Mouse (Mus musculus) lung, postnatal 36 days (tissue): ENCODE data around the gene Ubp1.

Source experiments
- DNase-seq: peaks from one replicate; pipeline ENCODE4 v3.0.0; 2022; ENCODE audit warnings: mixed read lengths

Ubp1 gene

GRCm38 (mm10) chr9:113930534-113931374, at the start of gene Ubp1:
TSS of gene Ubp1 (plus strand) at chr9:113930934.
- DNase-seq: peak; percentile 98

GRCm38 (mm10) chr9:113894903-113895302, 35.8 kb upstream of the Ubp1 start:
- DNase-seq: no peak

- peak; percentile 7 for DNase-seq
Measured at GRCm38 (mm10) chr9:113903136-113903535, 27.6 kb upstream of the Ubp1 start.

- peak; percentile 8 for DNase-seq
Measured at GRCm38 (mm10) chr9:113904315-113904714, 26.4 kb upstream of the Ubp1 start.

- no peak for DNase-seq
Measured at GRCm38 (mm10) chr9:113915789-113916188, 14.9 kb upstream of the Ubp1 start.

GRCm38 (mm10) chr9:113922677-113923076, 8.1 kb upstream of the Ubp1 start:
- no peak for DNase-seq

- DNase-seq: no peak
Measured at GRCm38 (mm10) chr9:113924883-113925282, 5.9 kb upstream of the Ubp1 start.

- peak; percentile 62 for DNase-seq
Measured at GRCm38 (mm10) chr9:113928591-113928990, 2.1 kb upstream of the Ubp1 start.

- DNase-seq: no peak
Measured at GRCm38 (mm10) chr9:113929676-113930075, 1.1 kb upstream of the Ubp1 start.

GRCm38 (mm10) chr9:113931375-113932099, 803 bp downstream of the Ubp1 start:
- peak; percentile 15 for DNase-seq

GRCm38 (mm10) chr9:113932100-113932470, 1.4 kb downstream of the Ubp1 start:
- DNase-seq: peak; percentile 38

GRCm38 (mm10) chr9:113932501-113932900, 1.8 kb downstream of the Ubp1 start:
- no peak for DNase-seq

GRCm38 (mm10) chr9:113935638-113936037, 4.9 kb downstream of the Ubp1 start:
- no peak for DNase-seq

GRCm38 (mm10) chr9:113939063-113939850, 8.5 kb downstream of the Ubp1 start:
- DNase-seq: no peak

GRCm38 (mm10) chr9:113941103-113941805, 10.5 kb downstream of the Ubp1 start:
- DNase-seq: peak; percentile 18

GRCm38 (mm10) chr9:113943372-113943771, 12.6 kb downstream of the Ubp1 start:
- DNase-seq: no peak

- no peak for DNase-seq
Measured at GRCm38 (mm10) chr9:113947216-113947615, 16.5 kb downstream of the Ubp1 start.

- DNase-seq: no peak
Measured at GRCm38 (mm10) chr9:113957777-113958176, 27.0 kb downstream of the Ubp1 start.

- DNase-seq: no peak
Measured at GRCm38 (mm10) chr9:113963718-113964117, 33.0 kb downstream of the Ubp1 start.

- no peak for DNase-seq
Measured at GRCm38 (mm10) chr9:113964415-113964814, 33.7 kb downstream of the Ubp1 start.

- DNase-seq: no peak
Measured at GRCm38 (mm10) chr9:113966838-113967237, 36.1 kb downstream of the Ubp1 start.

- no peak for DNase-seq
Measured at GRCm38 (mm10) chr9:113968967-113969366, 38.2 kb downstream of the Ubp1 start.

- no peak for DNase-seq
Measured at GRCm38 (mm10) chr9:113969399-113969798, 38.7 kb downstream of the Ubp1 start.
